Mouse (Mus musculus) CH12.LX (cell line): ENCODE measurements around the gene Vwf.

Source experiments
- CHD1 ChIP-seq: IDR thresholded peaks from 2 replicates; pipeline ENCODE4 v1.6.1; 2012; ENCODE audit warnings: low read depth, low read length, improper control_type of control experiment, inconsistent platforms
- CHD2 ChIP-seq: IDR thresholded peaks from 2 replicates; pipeline ENCODE4 v1.6.1; 2011; ENCODE audit warnings: low read length, improper control_type of control experiment
- CTCF ChIP-seq, 2 experiments: IDR thresholded peaks in 1 of 2; conservative IDR thresholded peaks in 1 of 2; 2 replicates each; pipeline ENCODE4 v1.5.1; 2011 to 2012; ENCODE audit warnings: low read depth in 2 of 2, low read length in 2 of 2, improper control_type of control experiment in 1 of 2, inconsistent platforms in 1 of 2, mild to moderate bottlenecking in 1 of 2, moderate library complexity in 1 of 2
- E2F4 ChIP-seq: IDR thresholded peaks from 2 replicates; pipeline ENCODE4 v1.6.1; 2011; ENCODE audit warnings: low read depth, low read length, improper control_type of control experiment; ENCODE audit not compliant: insufficient replicate concordance
- HCFC1 ChIP-seq: IDR thresholded peaks from 2 replicates; pipeline ENCODE4 v1.6.1; 2012; ENCODE audit warnings: low read depth, mild to moderate bottlenecking, inconsistent platforms, low read length, improper control_type of control experiment
- JUND ChIP-seq: conservative IDR thresholded peaks from 2 replicates; pipeline ENCODE4 v1.6.1; 2011; ENCODE audit warnings: low read depth, low read length, improper control_type of control experiment
- KAT2A ChIP-seq: IDR thresholded peaks from 2 replicates; pipeline ENCODE4 v1.6.1; 2012; ENCODE audit warnings: low read length, improper control_type of control experiment, inconsistent platforms; ENCODE audit not compliant: insufficient replicate concordance
- MAX ChIP-seq: IDR thresholded peaks from 2 replicates; pipeline ENCODE4 v1.6.1; 2011; ENCODE audit warnings: low read length, improper control_type of control experiment
- MYC ChIP-seq: IDR thresholded peaks from 2 replicates; pipeline ENCODE4 v1.6.1; 2011; ENCODE audit warnings: low read depth, mild to moderate bottlenecking, improper control_type of control experiment, low read length
- PAX5 ChIP-seq: IDR thresholded peaks from 2 replicates; pipeline ENCODE4 v1.6.1; 2012; ENCODE audit warnings: low read length, inconsistent platforms, mixed read lengths
- POLR2A ChIP-seq: IDR thresholded peaks from 2 replicates; pipeline ENCODE4 v1.6.1; 2011; ENCODE audit warnings: low read depth, mild to moderate bottlenecking, improper control_type of control experiment, low read length
- SIN3A ChIP-seq: IDR thresholded peaks from 2 replicates; pipeline ENCODE4 v1.6.1; 2012; ENCODE audit warnings: low read length, improper control_type of control experiment, inconsistent platforms
- USF2 ChIP-seq: conservative IDR thresholded peaks from 2 replicates; pipeline ENCODE4 v1.6.1; 2011; ENCODE audit warnings: low read depth, low read length, improper control_type of control experiment

- no peak for TF ChIP-seq CTCF (conservative IDR thresholded peaks at IDR 0.05 in 1 of 2, IDR thresholded peaks at IDR 0.05 in 1 of 2; ENCODE audit: low read depth in 2 of 2, low read length in 2 of 2)
- TF ChIP-seq KAT2A, result no peak
- TF ChIP-seq PAX5, result no peak
- no peak for TF ChIP-seq MYC
- no peak for TF ChIP-seq SIN3A
- TF ChIP-seq CHD1, result no peak
- TF ChIP-seq POLR2A, result no peak
- no peak for TF ChIP-seq HCFC1
- TF ChIP-seq JUND, result no peak
- TF ChIP-seq USF2, result no peak
- TF ChIP-seq MAX, result no peak
- no peak for TF ChIP-seq E2F4
- TF ChIP-seq CHD2, result no peak
Observed at GRCm38 (mm10) chr6:125680613-125681012, 134.0 kb downstream of the Vwf start.
